Mouse (Mus musculus): ENCODE results near the gene Cacna2d4. TPM values are rescaled to one million over a fixed set of nuclear protein-coding genes. Genes with fewer than 3 reads are reported as not detected.

Gene Cacna2d4
- total and polyA plus RNA-seq, 2 experiments: 0.28 TPM; not detected in 1

DNA sequence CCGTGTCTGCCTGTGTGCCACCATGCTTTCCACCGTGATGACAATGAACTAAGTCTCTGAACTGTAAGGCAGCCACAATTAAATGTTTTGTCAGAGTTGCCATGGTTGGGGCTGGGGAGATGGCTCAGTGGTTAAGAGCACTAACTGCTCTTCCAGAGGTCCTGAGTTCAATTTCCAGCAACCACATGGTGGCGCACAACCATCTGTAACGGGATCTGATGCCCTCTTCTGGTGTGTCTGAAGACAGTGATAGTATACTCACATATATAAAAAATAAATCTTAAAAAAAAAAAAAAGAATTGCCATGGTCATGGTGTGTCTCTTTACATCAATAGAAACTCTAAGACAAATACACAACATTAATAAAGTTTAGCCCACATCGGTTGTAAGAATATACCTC lies 138.7 kb downstream of the Cacna2d4 start:
- H3K4me1 ChIP-seq (ENCODE audit: control insufficient read depth, insufficient read depth, low read length): peaks cover 35% of the 10 kb centered on the region
- H3K9ac ChIP-seq (ENCODE audit: low read depth, low read length): no peak overlapping the region
- DNase-seq (ENCODE audit: extremely low read depth, low read depth, low spot score): no peak
- H3K27me3 ChIP-seq (ENCODE audit: control insufficient read depth, insufficient read depth, low read length): no peaks in the 10 kb centered on the region
- 49% methylated on average over 5 of the region's 5 CpGs for WGBS
- no peak overlapping the region for H3K4me3 ChIP-seq (ENCODE audit: insufficient read depth, low read depth, low read length)
- peaks cover 42% of the 10 kb centered on the region for H3K36me3 ChIP-seq (ENCODE audit: control insufficient read depth, insufficient read depth, low read length)
- TF ChIP-seq POLR2A (IDR thresholded peaks at IDR 0.05; ENCODE audit: extremely low read depth, insufficient read depth, low read length) (no peak), CTCF (IDR thresholded peaks at IDR 0.05; ENCODE audit: low read depth, low read length) (no peak)
- peaks cover 35% of the 10 kb centered on the region for H3K79me2 ChIP-seq (ENCODE audit: control insufficient read depth, insufficient read depth, low read length)
- H3K27ac ChIP-seq (replicated peaks; ENCODE audit: insufficient read depth, low read depth, low read length): no peak overlapping the region

GRCm38 (mm10) chr6:119377613-119378012 lies 141.3 kb downstream of the Cacna2d4 start:
- Histone ChIP-seq H3K79me2 (ENCODE audit: control insufficient read depth, insufficient read depth, low read length) (peaks cover 45% of the 10 kb centered on the region), H3K36me3 (ENCODE audit: control insufficient read depth, insufficient read depth, low read length) (peaks cover 38% of the 10 kb centered on the region), H3K9ac (ENCODE audit: low read depth, low read length) (no peak overlapping the region), H3K4me3 (ENCODE audit: insufficient read depth, low read depth, low read length) (no peak overlapping the region), H3K27ac (replicated peaks; ENCODE audit: insufficient read depth, low read depth, low read length) (peak overlapping the region; percentile 10; the same call in 1 of the 2 replicates), H3K4me1 (ENCODE audit: control insufficient read depth, insufficient read depth, low read length) (peaks cover 42% of the 10 kb centered on the region), H3K27me3 (ENCODE audit: control insufficient read depth, insufficient read depth, low read length) (no peaks in the 10 kb centered on the region)
- WGBS: 0% methylated on average over 2 of the region's 2 CpGs
- DNase-seq (ENCODE audit: extremely low read depth, low read depth, low spot score): peak; percentile 69
- TF ChIP-seq CTCF (IDR thresholded peaks at IDR 0.05; ENCODE audit: low read depth, low read length): no peak
- TF ChIP-seq POLR2A (IDR thresholded peaks at IDR 0.05; ENCODE audit: extremely low read depth, insufficient read depth, low read length): no peak

- Histone ChIP-seq H3K9ac (ENCODE audit: low read depth, low read length) (no peak overlapping the region), H3K4me1 (ENCODE audit: control insufficient read depth, insufficient read depth, low read length) (peaks cover 41% of the 10 kb centered on the region), H3K4me3 (ENCODE audit: insufficient read depth, low read depth, low read length) (no peak overlapping the region), H3K79me2 (ENCODE audit: control insufficient read depth, insufficient read depth, low read length) (peaks cover 38% of the 10 kb centered on the region), H3K36me3 (ENCODE audit: control insufficient read depth, insufficient read depth, low read length) (peaks cover 32% of the 10 kb centered on the region), H3K27me3 (ENCODE audit: control insufficient read depth, insufficient read depth, low read length) (no peaks in the 10 kb centered on the region), H3K27ac (replicated peaks; ENCODE audit: insufficient read depth, low read depth, low read length) (no peak overlapping the region)
- TF ChIP-seq POLR2A (IDR thresholded peaks at IDR 0.05; ENCODE audit: extremely low read depth, insufficient read depth, low read length) (no peak), CTCF (IDR thresholded peaks at IDR 0.05; ENCODE audit: low read depth, low read length) (no peak)
- 37% methylated on average over 1 of the region's 1 CpGs for WGBS
- DNase-seq (ENCODE audit: extremely low read depth, low read depth, low spot score): no peak
Observed at GRCm38 (mm10) chr6:119378631-119379030, 142.3 kb downstream of the Cacna2d4 start.

- Histone ChIP-seq H3K4me3 (ENCODE audit: insufficient read depth, low read depth, low read length) (no peak overlapping the region), H3K9ac (ENCODE audit: low read depth, low read length) (no peak overlapping the region), H3K4me1 (ENCODE audit: control insufficient read depth, insufficient read depth, low read length) (peaks cover 26% of the 10 kb centered on the region), H3K27me3 (ENCODE audit: control insufficient read depth, insufficient read depth, low read length) (no peaks in the 10 kb centered on the region), H3K79me2 (ENCODE audit: control insufficient read depth, insufficient read depth, low read length) (peaks cover 41% of the 10 kb centered on the region), H3K36me3 (ENCODE audit: control insufficient read depth, insufficient read depth, low read length) (peaks cover 11% of the 10 kb centered on the region; the same call in 1 of the 2 replicates), H3K27ac (replicated peaks; ENCODE audit: insufficient read depth, low read depth, low read length) (peak overlapping the region; percentile 51)
- TF ChIP-seq CTCF (IDR thresholded peaks at IDR 0.05; ENCODE audit: low read depth, low read length) (no peak), POLR2A (IDR thresholded peaks at IDR 0.05; ENCODE audit: extremely low read depth, insufficient read depth, low read length) (no peak)
- peak; percentile 60 for DNase-seq (ENCODE audit: extremely low read depth, low read depth, low spot score)
- 37% methylated on average over 1 of the region's 1 CpGs for WGBS
Observed at GRCm38 (mm10) chr6:119385668-119386067, 149.3 kb downstream of the Cacna2d4 start.

- 76% methylated on average over 4 of the region's 4 CpGs for WGBS
- H3K79me2 ChIP-seq (ENCODE audit: control insufficient read depth, insufficient read depth, low read length): peaks cover 36% of the 10 kb centered on the region
- H3K27ac ChIP-seq (replicated peaks; ENCODE audit: insufficient read depth, low read depth, low read length): no peak overlapping the region
- H3K36me3 ChIP-seq (ENCODE audit: control insufficient read depth, insufficient read depth, low read length): peaks cover 12% of the 10 kb centered on the region; the same call in 1 of the 2 replicates
- TF ChIP-seq CTCF (IDR thresholded peaks at IDR 0.05; ENCODE audit: low read depth, low read length) (no peak), POLR2A (IDR thresholded peaks at IDR 0.05; ENCODE audit: extremely low read depth, insufficient read depth, low read length) (no peak)
- no peak overlapping the region for H3K9ac ChIP-seq (ENCODE audit: low read depth, low read length)
- no peak for DNase-seq (ENCODE audit: extremely low read depth, low read depth, low spot score)
- no peaks in the 10 kb centered on the region for H3K27me3 ChIP-seq (ENCODE audit: control insufficient read depth, insufficient read depth, low read length)
- H3K4me3 ChIP-seq (ENCODE audit: insufficient read depth, low read depth, low read length): no peak overlapping the region
- H3K4me1 ChIP-seq (ENCODE audit: control insufficient read depth, insufficient read depth, low read length): peaks cover 27% of the 10 kb centered on the region
Observed at GRCm38 (mm10) chr6:119386421-119386820, 150.1 kb downstream of the Cacna2d4 start.

- H3K4me1 ChIP-seq (ENCODE audit: control insufficient read depth, insufficient read depth, low read length): peaks cover 26% of the 10 kb centered on the region
- peaks cover 35% of the 10 kb centered on the region for H3K79me2 ChIP-seq (ENCODE audit: control insufficient read depth, insufficient read depth, low read length)
- peak overlapping the region; percentile 12; the same call in 1 of the 2 replicates for H3K4me3 ChIP-seq (ENCODE audit: insufficient read depth, low read depth, low read length)
- no peaks in the 10 kb centered on the region for H3K27me3 ChIP-seq (ENCODE audit: control insufficient read depth, insufficient read depth, low read length)
- no peak for DNase-seq (ENCODE audit: extremely low read depth, low read depth, low spot score)
- no peak for TF ChIP-seq POLR2A (IDR thresholded peaks at IDR 0.05; ENCODE audit: extremely low read depth, insufficient read depth, low read length)
- no peak for TF ChIP-seq CTCF (IDR thresholded peaks at IDR 0.05; ENCODE audit: low read depth, low read length)
- WGBS: 60% methylated on average over 1 of the region's 1 CpGs
- H3K27ac ChIP-seq (replicated peaks; ENCODE audit: insufficient read depth, low read depth, low read length): peak overlapping the region; percentile 40
- peak overlapping the region; percentile 50 for H3K9ac ChIP-seq (ENCODE audit: low read depth, low read length)
- peaks cover 13% of the 10 kb centered on the region; the same call in 1 of the 2 replicates for H3K36me3 ChIP-seq (ENCODE audit: control insufficient read depth, insufficient read depth, low read length)
Observed at GRCm38 (mm10) chr6:119386821-119387220, 150.5 kb downstream of the Cacna2d4 start.

All from liver, adult 2 months (tissue).